Comparison of ENCODE assay signal across 10 mouse cellular contexts in genomic region chr5:36375886-36376285, GRCm38 (mm10). TPM values are rescaled to one million over a fixed set of nuclear protein-coding genes. Genes with fewer than 3 reads are reported as not detected.
DNase-seq lines count a peak whose midpoint lies in the region; ATAC-seq and TF ChIP-seq lines count a peak whose summit lies in the region.
"Had no signal": no experiment of that assay in that cellular context is flagged by ENCODE, and none has a peak within 500 bp of the region (broad histone marks: within the 10 kb centered on the region; RNA-seq: fewer than 3 reads in every experiment).

No protein-coding gene starts in this region.

- peak; percentile 72 for DNase-seq in neural tube, embryonic 11.5 days (ENCODE audit: low spot score)
- no peak for DNase-seq in neural tube, embryonic 10.5 days (ENCODE audit: extremely low spot score, low spot score)
- DNase-seq in R1 (ENCODE audit: low read depth, low spot score): peak; percentile 54
- no peak for DNase-seq in cerebellum, adult 2 months
- no peak for DNase-seq in right cerebral cortex, postnatal 14 days

- no peaks in the 10 kb centered on the region for H3K9me3 ChIP-seq in neural tube, embryonic 11.5 days (ENCODE audit: control insufficient read depth, low read length)
- H3K9me3 ChIP-seq in intestine, embryonic 16.5 days (ENCODE audit: control insufficient read depth, low read length): no peaks in the 10 kb centered on the region
- H3K9me3 ChIP-seq in stomach, embryonic 15.5 days: no peaks in the 10 kb centered on the region
- H3K9me3 ChIP-seq: heart, embryonic 15.5 days; liver, embryonic 15.5 days; midbrain, embryonic 15.5 days had no signal

- H3K27me3 ChIP-seq in neural tube, embryonic 11.5 days (ENCODE audit: control insufficient read depth, insufficient read depth, low read length): no peaks in the 10 kb centered on the region
- H3K27me3 ChIP-seq in intestine, embryonic 16.5 days (replicated peaks; ENCODE audit: control insufficient read depth, insufficient read depth, low read length): no peaks in the 10 kb centered on the region
- no peaks in the 10 kb centered on the region for H3K27me3 ChIP-seq in stomach, embryonic 15.5 days (replicated peaks)
- H3K27me3 ChIP-seq in cerebellum, adult 2 months (ENCODE audit: control insufficient read depth, insufficient read depth, low read length): no peaks in the 10 kb centered on the region
- H3K27me3 ChIP-seq: heart, embryonic 15.5 days; liver, embryonic 15.5 days had no signal

- no peak overlapping the region for H3K9ac ChIP-seq in neural tube, embryonic 11.5 days (ENCODE audit: low read length)
- no peak overlapping the region for H3K9ac ChIP-seq in intestine, embryonic 16.5 days (ENCODE audit: low read depth, low read length)
- H3K9ac ChIP-seq in stomach, embryonic 15.5 days: no peak overlapping the region
- H3K9ac ChIP-seq: heart, embryonic 15.5 days; liver, embryonic 15.5 days; midbrain, embryonic 15.5 days had no signal

- no peak overlapping the region for H3K4me2 ChIP-seq in neural tube, embryonic 11.5 days (ENCODE audit: low read depth)
- no peak overlapping the region for H3K4me2 ChIP-seq in intestine, embryonic 16.5 days (ENCODE audit: low read depth, low read length)
- no peak overlapping the region for H3K4me2 ChIP-seq in stomach, embryonic 15.5 days
- H3K4me2 ChIP-seq: heart, embryonic 15.5 days; liver, embryonic 15.5 days; midbrain, embryonic 15.5 days had no signal

- H3K36me3 ChIP-seq in neural tube, embryonic 11.5 days (ENCODE audit: control insufficient read depth, insufficient read depth, low read length): no peaks in the 10 kb centered on the region
- no peaks in the 10 kb centered on the region for H3K36me3 ChIP-seq in intestine, embryonic 16.5 days (ENCODE audit: control insufficient read depth, insufficient read depth, low read length)
- H3K36me3 ChIP-seq in stomach, embryonic 15.5 days: no peaks in the 10 kb centered on the region
- H3K36me3 ChIP-seq: heart, embryonic 15.5 days; liver, embryonic 15.5 days; midbrain, embryonic 15.5 days had no signal

- H3K4me3 ChIP-seq in neural tube, embryonic 11.5 days (ENCODE audit: low read depth, low read length): no peak overlapping the region
- H3K4me3 ChIP-seq in intestine, embryonic 16.5 days (ENCODE audit: low read length): no peak overlapping the region
- H3K4me3 ChIP-seq in stomach, embryonic 15.5 days (replicated peaks): no peak overlapping the region
- no peak overlapping the region for H3K4me3 ChIP-seq in cerebellum, adult 2 months (replicated peaks; ENCODE audit: insufficient read depth, low read depth, low read length)
- H3K4me3 ChIP-seq: heart, embryonic 15.5 days; liver, embryonic 15.5 days; midbrain, embryonic 15.5 days had no signal

- peaks cover 31% of the 10 kb centered on the region for H3K4me1 ChIP-seq in neural tube, embryonic 11.5 days (ENCODE audit: control insufficient read depth, insufficient read depth, low read length)
- peaks cover 66% of the 10 kb centered on the region for H3K4me1 ChIP-seq in intestine, embryonic 16.5 days (ENCODE audit: control insufficient read depth, insufficient read depth, low read length)
- H3K4me1 ChIP-seq in stomach, embryonic 15.5 days: peaks cover 59% of the 10 kb centered on the region
- no peaks in the 10 kb centered on the region for H3K4me1 ChIP-seq in cerebellum, adult 2 months (ENCODE audit: control insufficient read depth, insufficient read depth, low read length)

- TF ChIP-seq CTCF in cerebellum, adult 2 months (IDR thresholded peaks at IDR 0.05; ENCODE audit: borderline replicate concordance, insufficient read depth, low read depth, low read length): no peak

- WGBS in neural tube, embryonic 11.5 days: 40% methylated on average over 8 of the region's 8 CpGs
- 41% methylated on average over 8 of the region's 8 CpGs for WGBS in intestine, embryonic 16.5 days
- WGBS in stomach, embryonic 15.5 days: 41% methylated on average over 8 of the region's 8 CpGs
- WGBS in cerebellum, adult 2 months: 77% methylated on average over 8 of the region's 8 CpGs

- ATAC-seq in neural tube, embryonic 11.5 days (ENCODE audit: insufficient read depth, low FRiP score, low TSS enrichment): peak; percentile 31; the same call in 1 of the 2 replicates
- no peak for ATAC-seq in intestine, embryonic 16.5 days
- ATAC-seq in stomach, embryonic 15.5 days (ENCODE audit: insufficient read depth, low FRiP score, low read depth): no peak
- ATAC-seq: midbrain, embryonic 15.5 days had no signal

- H3K27ac ChIP-seq in neural tube, embryonic 11.5 days (ENCODE audit: low read depth, low read length): no peak overlapping the region; the same call in 1 of the 2 replicates
- peak overlapping the region; percentile 12; the same call in 1 of the 2 replicates for H3K27ac ChIP-seq in intestine, embryonic 16.5 days (ENCODE audit: low read length)
- H3K27ac ChIP-seq in stomach, embryonic 15.5 days: peak overlapping the region; percentile 79
- no peak overlapping the region for H3K27ac ChIP-seq in cerebellum, adult 2 months (ENCODE audit: insufficient read depth, low read length)
- H3K27ac ChIP-seq: liver, embryonic 15.5 days; midbrain, embryonic 15.5 days had no signal

- TF ChIP-seq POLR2A in cerebellum, adult 2 months (IDR thresholded peaks at IDR 0.05; ENCODE audit: borderline replicate concordance, insufficient read depth, low read length): no peak

RNA-seq across cellular contexts. Expression of gene Sorcs2, which starts 22.1 kb away (rescaled TPM):
- polyA plus RNA-seq in neural tube, embryonic 11.5 days (2014; fragmentation: Nextera tagmentation; extraction: Ambion mirVana): 7.9 and 9.1 TPM in 2 replicates
- 8.3 and 8.8 TPM in 2 replicates for polyA plus RNA-seq in intestine, embryonic 16.5 days (2015; fragmentation: Nextera tagmentation; extraction: Ambion mirVana)
- polyA plus RNA-seq in stomach, embryonic 15.5 days (2015; fragmentation: Nextera tagmentation; extraction: Ambion mirVana): 13.7 TPM in 2 replicates
- 8.0 and 8.7 TPM in 2 replicates for polyA plus RNA-seq in cerebellum, adult 2 months (2012; rRNA removed)

Comparison
In these comparisons a context has a peak if more than half of its experiments do, and no peak if none do; other contexts are left out.
1. DNase-seq: peak in neural tube, embryonic 11.5 days (single experiment) and R1 (single experiment); none in neural tube, embryonic 10.5 days (single experiment), cerebellum, adult 2 months (0 of 2) and right cerebral cortex, postnatal 14 days (single experiment).
2. H3K27ac ChIP-seq: peak in intestine, embryonic 16.5 days (single experiment) and stomach, embryonic 15.5 days (single experiment); none in neural tube, embryonic 11.5 days (single experiment) and cerebellum, adult 2 months (single experiment).